Mouse (Mus musculus): Measurements from ENCODE around the gene Olfr91. TPM values are rescaled to one million over a fixed set of nuclear protein-coding genes. Genes with fewer than 3 reads are reported as not detected.
"Not testable (repeated sequence)": the region's sequence is repeated elsewhere in the genome, so short reads cannot be mapped to it uniquely, and the experiment has no call there.

The Olfr91 gene
- not detected in 2 replicates for polyA plus RNA-seq (2011; ENCODE audit: insufficient read depth, insufficient read length, low read depth, missing spikeins)

GRCm38 (mm10) chr17:37098178-37098577 lies at the start of gene Olfr91:
Olfr91 (minus strand) TSS chr17:37098278.
- Histone ChIP-seq H3K4me1 (ENCODE audit: control insufficient read depth, insufficient read depth, low read length) (no peaks in the 10 kb centered on the region), H3K27me3 (ENCODE audit: control insufficient read depth, insufficient read depth, low read length, poor library complexity, severe bottlenecking) (no peaks in the 10 kb centered on the region), H3K27ac (ENCODE audit: insufficient read depth, low read length) (no peak within 1 kb of the TSS), H3K9me3 (replicated peaks; ENCODE audit: control insufficient read depth, insufficient read depth, low read length, poor library complexity, severe bottlenecking) (no peaks in the 10 kb centered on the region), H3K9ac (ENCODE audit: low read depth, poor library complexity, severe bottlenecking) (no peak within 1 kb of the TSS), H3K36me3 (ENCODE audit: control insufficient read depth, insufficient read depth, low read length, poor library complexity, severe bottlenecking) (no peaks in the 10 kb centered on the region), H3K4me3 (ENCODE audit: low read depth, low read length) (no peak within 1 kb of the TSS)
- no peak for TF ChIP-seq CTCF (IDR thresholded peaks at IDR 0.05; ENCODE audit: low read depth, low read length)

- H3K9ac ChIP-seq (ENCODE audit: low read depth, poor library complexity, severe bottlenecking); H3K4me1 ChIP-seq (ENCODE audit: control insufficient read depth, insufficient read depth, low read length); H3K4me3 ChIP-seq (ENCODE audit: low read depth, low read length); H3K9me3 ChIP-seq (replicated peaks; ENCODE audit: control insufficient read depth, insufficient read depth, low read length, poor library complexity, severe bottlenecking); H3K36me3 ChIP-seq (ENCODE audit: control insufficient read depth, insufficient read depth, low read length, poor library complexity, severe bottlenecking); H3K27ac ChIP-seq (ENCODE audit: insufficient read depth, low read length); H3K27me3 ChIP-seq (ENCODE audit: control insufficient read depth, insufficient read depth, low read length, poor library complexity, severe bottlenecking): not testable (repeated sequence)
Observed at GRCm38 (mm10) chr17:37131366-37131765, 33.3 kb upstream of the Olfr91 start.

GRCm38 (mm10) chr17:37119988-37120387 lies 21.9 kb upstream of the Olfr91 start, which contains the start of gene Olfr92:
Olfr92 (minus strand) TSS chr17:37120088.
- Histone ChIP-seq H3K27me3 (ENCODE audit: control insufficient read depth, insufficient read depth, low read length, poor library complexity, severe bottlenecking) (no peaks in the 10 kb centered on the region), H3K4me1 (ENCODE audit: control insufficient read depth, insufficient read depth, low read length) (no peaks in the 10 kb centered on the region), H3K4me3 (ENCODE audit: low read depth, low read length) (no peak within 1 kb of the TSS), H3K27ac (ENCODE audit: insufficient read depth, low read length) (no peak within 1 kb of the TSS), H3K9ac (ENCODE audit: low read depth, poor library complexity, severe bottlenecking) (no peak within 1 kb of the TSS), H3K9me3 (replicated peaks; ENCODE audit: control insufficient read depth, insufficient read depth, low read length, poor library complexity, severe bottlenecking) (no peaks in the 10 kb centered on the region), H3K36me3 (ENCODE audit: control insufficient read depth, insufficient read depth, low read length, poor library complexity, severe bottlenecking) (no peaks in the 10 kb centered on the region)
- TF ChIP-seq POLR2A (IDR thresholded peaks at IDR 0.05; ENCODE audit: insufficient read depth, low read length) (no peak), EP300 (IDR thresholded peaks at IDR 0.05; ENCODE audit: insufficient read depth, low read depth, low read length) (no peak), CTCF (IDR thresholded peaks at IDR 0.05; ENCODE audit: low read depth, low read length) (no peak)

GRCm38 (mm10) chr17:37093289-37093688 lies 4.8 kb downstream of the Olfr91 start:
- Histone ChIP-seq H3K36me3 (ENCODE audit: control insufficient read depth, insufficient read depth, low read length, poor library complexity, severe bottlenecking) (no peaks in the 10 kb centered on the region), H3K9me3 (replicated peaks; ENCODE audit: control insufficient read depth, insufficient read depth, low read length, poor library complexity, severe bottlenecking) (no peaks in the 10 kb centered on the region), H3K9ac (ENCODE audit: low read depth, poor library complexity, severe bottlenecking) (no peak overlapping the region), H3K4me3 (ENCODE audit: low read depth, low read length) (no peak overlapping the region), H3K27me3 (ENCODE audit: control insufficient read depth, insufficient read depth, low read length, poor library complexity, severe bottlenecking) (no peaks in the 10 kb centered on the region), H3K4me1 (ENCODE audit: control insufficient read depth, insufficient read depth, low read length) (no peaks in the 10 kb centered on the region), H3K27ac (ENCODE audit: insufficient read depth, low read length) (no peak overlapping the region)
- no peak for TF ChIP-seq POLR2A (IDR thresholded peaks at IDR 0.05; ENCODE audit: insufficient read depth, low read length)
- TF ChIP-seq CTCF (IDR thresholded peaks at IDR 0.05; ENCODE audit: low read depth, low read length): no peak
- TF ChIP-seq EP300 (IDR thresholded peaks at IDR 0.05; ENCODE audit: insufficient read depth, low read depth, low read length): no peak

GRCm38 (mm10) chr17:37092198-37092597 lies 5.9 kb downstream of the Olfr91 start:
- no peaks in the 10 kb centered on the region for H3K27me3 ChIP-seq (ENCODE audit: control insufficient read depth, insufficient read depth, low read length, poor library complexity, severe bottlenecking)
- TF ChIP-seq POLR2A (IDR thresholded peaks at IDR 0.05; ENCODE audit: insufficient read depth, low read length): no peak

GRCm38 (mm10) chr17:37088399-37088798 lies 9.7 kb downstream of the Olfr91 start, which contains the start of gene Olfr90:
Olfr90 (minus strand) TSS chr17:37088499.
- no peak within 1 kb of the TSS for H3K4me3 ChIP-seq (ENCODE audit: low read depth, low read length)
- H3K4me1 ChIP-seq (ENCODE audit: control insufficient read depth, insufficient read depth, low read length): no peaks in the 10 kb centered on the region
- H3K9me3 ChIP-seq (replicated peaks; ENCODE audit: control insufficient read depth, insufficient read depth, low read length, poor library complexity, severe bottlenecking): no peaks in the 10 kb centered on the region
- no peaks in the 10 kb centered on the region for H3K36me3 ChIP-seq (ENCODE audit: control insufficient read depth, insufficient read depth, low read length, poor library complexity, severe bottlenecking)
- H3K27ac ChIP-seq (ENCODE audit: insufficient read depth, low read length): no peak within 1 kb of the TSS
- H3K9ac ChIP-seq (ENCODE audit: low read depth, poor library complexity, severe bottlenecking): no peak within 1 kb of the TSS
- no peaks in the 10 kb centered on the region for H3K27me3 ChIP-seq (ENCODE audit: control insufficient read depth, insufficient read depth, low read length, poor library complexity, severe bottlenecking)
- TF ChIP-seq POLR2A (IDR thresholded peaks at IDR 0.05; ENCODE audit: insufficient read depth, low read length): no peak
- TF ChIP-seq CTCF (IDR thresholded peaks at IDR 0.05; ENCODE audit: low read depth, low read length): no peak
- no peak for TF ChIP-seq EP300 (IDR thresholded peaks at IDR 0.05; ENCODE audit: insufficient read depth, low read depth, low read length)

More at GRCm38 (mm10) chr17:37092198-37092597, 5.9 kb downstream of the Olfr91 start:
- H3K27ac ChIP-seq (ENCODE audit: insufficient read depth, low read length): no peak overlapping the region
- H3K9ac ChIP-seq (ENCODE audit: low read depth, poor library complexity, severe bottlenecking): no peak overlapping the region
- H3K9me3 ChIP-seq (replicated peaks; ENCODE audit: control insufficient read depth, insufficient read depth, low read length, poor library complexity, severe bottlenecking): no peaks in the 10 kb centered on the region
- H3K36me3 ChIP-seq (ENCODE audit: control insufficient read depth, insufficient read depth, low read length, poor library complexity, severe bottlenecking): no peaks in the 10 kb centered on the region
- H3K4me3 ChIP-seq (ENCODE audit: low read depth, low read length): no peak overlapping the region
- no peaks in the 10 kb centered on the region for H3K4me1 ChIP-seq (ENCODE audit: control insufficient read depth, insufficient read depth, low read length)

All from ES-Bruce4 (cell line).